Mouse (Mus musculus): ENCODE measurements at regions not wholly inside any gene's neighbourhood (a gene's known extent, or its start where the extent isn't known, plus 50 kb on each side); places are given as distances from the start of the nearest gene placed in this dataset.

GRCm38 (mm10) chr14:61774171-61774570 is 166.9 kb downstream of the Kcnrg start:
- TF ChIP-seq CTCF (IDR thresholded peaks at IDR 0.05; ENCODE audit: borderline replicate concordance, extremely low read depth, insufficient read depth, insufficient read length) (no peak), POLR2A (IDR thresholded peaks at IDR 0.05; ENCODE audit: borderline replicate concordance, extremely low read depth, insufficient read depth, insufficient read length, poor library complexity, severe bottlenecking) (no peak)

Measured in brain, embryonic 14.5 days (tissue).